ENCODE assay signal across 8 mouse cellular contexts in the genomic region with DNA sequence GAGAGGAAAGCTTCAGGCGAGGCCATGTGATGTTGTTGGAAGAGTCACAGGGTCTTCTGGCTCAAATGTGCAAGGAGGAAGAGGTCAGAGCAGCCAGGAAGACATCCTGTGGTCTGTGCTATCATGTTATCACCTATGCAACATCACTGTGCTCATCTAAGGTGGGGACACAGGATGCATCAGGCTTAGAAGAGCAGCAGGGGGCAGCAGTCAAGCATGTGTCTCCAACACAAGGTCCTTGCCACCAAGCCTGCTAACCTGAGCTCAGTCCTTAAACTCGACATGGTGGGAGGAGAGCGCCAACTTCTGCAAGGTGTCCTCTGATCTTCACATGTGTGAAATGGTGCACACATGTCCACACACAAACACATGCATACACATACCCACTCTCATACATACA. TPM values are rescaled to one million over a fixed set of nuclear protein-coding genes. Genes with fewer than 3 reads are reported as not detected.
DNase-seq lines count a peak whose midpoint lies in the region; ATAC-seq and TF ChIP-seq lines count a peak whose summit lies in the region.

No protein-coding gene starts in this region.

- DNase-seq in embryo, embryonic 10 days (ENCODE audit: low spot score) = peak; percentile 44
- DNase-seq in embryo, embryonic 9.5 days (ENCODE audit: extremely low spot score) = no peak
- no peak for DNase-seq in liver, postnatal 0 days
- no peak for DNase-seq in liver
- no peak for DNase-seq in adrenal gland, adult 2 months
- DNase-seq in frontal cortex, postnatal 14 days (ENCODE audit: low spot score in 2 of 2) = no peak

- no peak for ATAC-seq in liver, postnatal 0 days
- peak; percentile 62; the same call in 1 of the 2 replicates for ATAC-seq in neutrophil, adult 5-6 weeks (ENCODE audit: extremely low read depth, insufficient number of reproducible peaks, low FRiP score, poor library complexity, severe bottlenecking)

- H3K4me3 ChIP-seq in liver, postnatal 0 days (ENCODE audit: low read depth, low read length) = no peak overlapping the region
- no peak overlapping the region for H3K4me3 ChIP-seq in bone marrow, adult 2 months (replicated peaks; ENCODE audit: control insufficient read depth, low read depth, low read length)

- no peak for TF ChIP-seq EP300 in liver, postnatal 0 days (IDR thresholded peaks at IDR 0.05; ENCODE audit: low read depth)

- no peaks in the 10 kb centered on the region for H3K9me3 ChIP-seq in liver, postnatal 0 days (ENCODE audit: low read length)

- H3K4me1 ChIP-seq in liver, postnatal 0 days (ENCODE audit: insufficient read depth) = peaks cover 6% of the 10 kb centered on the region
- H3K4me1 ChIP-seq in bone marrow, adult 2 months (ENCODE audit: control insufficient read depth, insufficient read depth, low read length) = no peaks in the 10 kb centered on the region; the same call in 1 of the 2 replicates

- no peak overlapping the region for H3K4me2 ChIP-seq in liver, postnatal 0 days (ENCODE audit: low read depth, low read length)

- no peaks in the 10 kb centered on the region for H3K27me3 ChIP-seq in liver, postnatal 0 days (ENCODE audit: insufficient read depth, low read length)

- no peak overlapping the region for H3K27ac ChIP-seq in liver, postnatal 0 days (ENCODE audit: low read depth)
- no peak overlapping the region for H3K27ac ChIP-seq in bone marrow, adult 2 months (ENCODE audit: control insufficient read depth, insufficient read depth, low read depth, low read length, poor library complexity)

- TF ChIP-seq CTCF in liver, postnatal 0 days (IDR thresholded peaks at IDR 0.05; ENCODE audit: low read depth) = peak; percentile 47; the same call in 1 of the 2 replicates
- peak; percentile 61 for TF ChIP-seq CTCF in bone marrow, adult 2 months (IDR thresholded peaks at IDR 0.05; ENCODE audit: control insufficient read depth, insufficient read depth, low read length)

- H3K9ac ChIP-seq in liver, postnatal 0 days (replicated peaks) = no peak overlapping the region

- WGBS in liver, postnatal 0 days (ENCODE audit: insufficient replicate concordance) = 68% methylated on average over 3 of the region's 3 CpGs
- WGBS in bone marrow, adult 2 months = 52% methylated on average over 3 of the region's 3 CpGs

- no peaks in the 10 kb centered on the region for H3K36me3 ChIP-seq in liver, postnatal 0 days (replicated peaks; ENCODE audit: insufficient read depth, low read length)

- no peak for TF ChIP-seq POLR2A in bone marrow, adult 2 months (IDR thresholded peaks at IDR 0.05; ENCODE audit: borderline replicate concordance, control insufficient read depth, low read depth, low read length)

RNA-seq across cellular contexts. Expression of a gene that starts 13.9 kb away (rescaled TPM):
- 3.3 and 4.1 TPM in 2 replicates for polyA plus RNA-seq in liver, postnatal 0 days (2015; fragmentation: Nextera tagmentation; extraction: Ambion mirVana)
- 4.9 and 8.9 TPM in 2 replicates for polyA plus RNA-seq in bone marrow, adult 2 months (2011; ENCODE audit: insufficient read depth, insufficient read length, low replicate concordance, missing spikeins)
- 6.0 and 6.3 TPM in 2 replicates for total RNA-seq in neutrophil, adult 5-6 weeks (2017)
- 10 to 100 TPM; 37.4 to 46.8 TPM for total RNA-seq in adrenal gland, adult 2 months (2021)
- polyA plus RNA-seq in adrenal gland, adult 2 months (2012; rRNA removed) = 45.4 and 57.5 TPM in 2 replicates
